Mouse (Mus musculus): Measurements from ENCODE around the gene Cd209g. TPM values are rescaled to one million over a fixed set of nuclear protein-coding genes. Genes with fewer than 3 reads are reported as not detected.
"Not testable (repeated sequence)": the region's sequence is repeated elsewhere in the genome, so short reads cannot be mapped to it uniquely, and the experiment has no call there.

Gene Cd209g
- polyA plus RNA-seq (2014; fragmentation: Nextera tagmentation; extraction: Ambion mirVana), result not detected in 2 replicates

- Histone ChIP-seq H3K36me3 (ENCODE audit: control insufficient read depth, insufficient read depth, low read length) (no peaks in the 10 kb centered on the region), H3K27me3 (ENCODE audit: control insufficient read depth, insufficient read depth, low read length) (no peaks in the 10 kb centered on the region), H3K9me3 (ENCODE audit: control insufficient read depth, low read depth, low read length) (no peaks in the 10 kb centered on the region), H3K27ac (ENCODE audit: low read length) (no peak within 1 kb of the TSS), H3K4me2 (replicated peaks; ENCODE audit: low read depth, low read length) (no peak within 1 kb of the TSS), H3K4me3 (ENCODE audit: low read depth, low read length) (no peak within 1 kb of the TSS), H3K9ac (replicated peaks; ENCODE audit: low read depth, low read length) (no peak within 1 kb of the TSS), H3K4me1 (ENCODE audit: control insufficient read depth, insufficient read depth, low read length) (no peaks in the 10 kb centered on the region)
- ATAC-seq (ENCODE audit: insufficient number of reproducible peaks, insufficient read depth, low FRiP score, low read depth), result no peak
- WGBS, result 89% methylated on average over 10 of the region's 10 CpGs
Measured at GRCm38 (mm10) chr8:4133798-4134197, at the start of gene Cd209g. Gene Cd209g, plus strand, starts transcription at chr8:4134098.

GRCm38 (mm10) chr8:4087180-4087722, 46.6 kb upstream of the Cd209g start:
- not testable (repeated sequence) for H3K9me3 ChIP-seq (ENCODE audit: control insufficient read depth, low read depth, low read length); H3K27ac ChIP-seq (ENCODE audit: low read length); H3K9ac ChIP-seq (replicated peaks; ENCODE audit: low read depth, low read length); H3K36me3 ChIP-seq (ENCODE audit: control insufficient read depth, insufficient read depth, low read length); H3K27me3 ChIP-seq (ENCODE audit: control insufficient read depth, insufficient read depth, low read length); H3K4me1 ChIP-seq (ENCODE audit: control insufficient read depth, insufficient read depth, low read length); H3K4me3 ChIP-seq (ENCODE audit: low read depth, low read length); H3K4me2 ChIP-seq (replicated peaks; ENCODE audit: low read depth, low read length)
- WGBS, result 44% methylated on average over 33 of the region's 33 CpGs
- ATAC-seq (ENCODE audit: insufficient number of reproducible peaks, insufficient read depth, low FRiP score, low read depth), result peak; percentile 61; the same call in 1 of the 2 replicates

- H3K36me3 ChIP-seq (ENCODE audit: control insufficient read depth, insufficient read depth, low read length); H3K27me3 ChIP-seq (ENCODE audit: control insufficient read depth, insufficient read depth, low read length); H3K4me1 ChIP-seq (ENCODE audit: control insufficient read depth, insufficient read depth, low read length); H3K9me3 ChIP-seq (ENCODE audit: control insufficient read depth, low read depth, low read length); H3K4me2 ChIP-seq (replicated peaks; ENCODE audit: low read depth, low read length); H3K9ac ChIP-seq (replicated peaks; ENCODE audit: low read depth, low read length); ATAC-seq (ENCODE audit: insufficient number of reproducible peaks, insufficient read depth, low FRiP score, low read depth); H3K27ac ChIP-seq (ENCODE audit: low read length); H3K4me3 ChIP-seq (ENCODE audit: low read depth, low read length): not testable (repeated sequence)
- WGBS, result 87% methylated on average over 3 of the region's 3 CpGs
Measured at GRCm38 (mm10) chr8:4088514-4088913, 45.4 kb upstream of the Cd209g start.

GRCm38 (mm10) chr8:4105735-4106134, 28.2 kb upstream of the Cd209g start, which contains the start of gene Cd209f:
Gene Cd209f, minus strand, starts transcription at chr8:4105835.
- not testable (repeated sequence) for H3K9ac ChIP-seq (replicated peaks; ENCODE audit: low read depth, low read length); H3K27me3 ChIP-seq (ENCODE audit: control insufficient read depth, insufficient read depth, low read length); H3K27ac ChIP-seq (ENCODE audit: low read length); H3K4me2 ChIP-seq (replicated peaks; ENCODE audit: low read depth, low read length); H3K4me3 ChIP-seq (ENCODE audit: low read depth, low read length); H3K4me1 ChIP-seq (ENCODE audit: control insufficient read depth, insufficient read depth, low read length); ATAC-seq (ENCODE audit: insufficient number of reproducible peaks, insufficient read depth, low FRiP score, low read depth); H3K9me3 ChIP-seq (ENCODE audit: control insufficient read depth, low read depth, low read length); H3K36me3 ChIP-seq (ENCODE audit: control insufficient read depth, insufficient read depth, low read length)
- 50% methylated on average over 1 of the region's 2 CpGs for WGBS

- H3K4me2 ChIP-seq (replicated peaks; ENCODE audit: low read depth, low read length), result no peak overlapping the region
- no peak overlapping the region for H3K4me3 ChIP-seq (ENCODE audit: low read depth, low read length)
- H3K9ac ChIP-seq (replicated peaks; ENCODE audit: low read depth, low read length), result no peak overlapping the region
- peak; percentile 74; the same call in 1 of the 2 replicates for ATAC-seq (ENCODE audit: insufficient number of reproducible peaks, insufficient read depth, low FRiP score, low read depth)
- no peaks in the 10 kb centered on the region for H3K36me3 ChIP-seq (ENCODE audit: control insufficient read depth, insufficient read depth, low read length)
- H3K4me1 ChIP-seq (ENCODE audit: control insufficient read depth, insufficient read depth, low read length), result no peaks in the 10 kb centered on the region
- no peaks in the 10 kb centered on the region for H3K9me3 ChIP-seq (ENCODE audit: control insufficient read depth, low read depth, low read length)
- H3K27me3 ChIP-seq (ENCODE audit: control insufficient read depth, insufficient read depth, low read length), result no peaks in the 10 kb centered on the region
- 12% methylated on average over 11 of the region's 12 CpGs for WGBS
- no peak overlapping the region for H3K27ac ChIP-seq (ENCODE audit: low read length)
Measured at GRCm38 (mm10) chr8:4139660-4140646, 6.1 kb downstream of the Cd209g start.

GRCm38 (mm10) chr8:4141721-4142120, 7.8 kb downstream of the Cd209g start:
- 59% methylated on average over 3 of the region's 3 CpGs for WGBS
- Histone ChIP-seq H3K9me3 (ENCODE audit: control insufficient read depth, low read depth, low read length) (no peaks in the 10 kb centered on the region), H3K27me3 (ENCODE audit: control insufficient read depth, insufficient read depth, low read length) (no peaks in the 10 kb centered on the region), H3K4me1 (ENCODE audit: control insufficient read depth, insufficient read depth, low read length) (no peaks in the 10 kb centered on the region), H3K9ac (replicated peaks; ENCODE audit: low read depth, low read length) (no peak overlapping the region), H3K4me2 (replicated peaks; ENCODE audit: low read depth, low read length) (no peak overlapping the region), H3K27ac (ENCODE audit: low read length) (no peak overlapping the region), H3K4me3 (ENCODE audit: low read depth, low read length) (no peak overlapping the region), H3K36me3 (ENCODE audit: control insufficient read depth, insufficient read depth, low read length) (no peaks in the 10 kb centered on the region)
- ATAC-seq (ENCODE audit: insufficient number of reproducible peaks, insufficient read depth, low FRiP score, low read depth), result no peak

- no peaks in the 10 kb centered on the region for H3K27me3 ChIP-seq (ENCODE audit: control insufficient read depth, insufficient read depth, low read length)
- H3K4me3 ChIP-seq (ENCODE audit: low read depth, low read length), result no peak overlapping the region
- H3K4me1 ChIP-seq (ENCODE audit: control insufficient read depth, insufficient read depth, low read length), result no peaks in the 10 kb centered on the region
- WGBS, result 37% methylated on average over 1 of the region's 1 CpGs
- no peaks in the 10 kb centered on the region for H3K36me3 ChIP-seq (ENCODE audit: control insufficient read depth, insufficient read depth, low read length)
- ATAC-seq (ENCODE audit: insufficient number of reproducible peaks, insufficient read depth, low FRiP score, low read depth), result no peak
- H3K9me3 ChIP-seq (ENCODE audit: control insufficient read depth, low read depth, low read length), result no peaks in the 10 kb centered on the region; the same call in 1 of the 2 replicates
- no peak overlapping the region for H3K4me2 ChIP-seq (replicated peaks; ENCODE audit: low read depth, low read length)
- no peak overlapping the region for H3K9ac ChIP-seq (replicated peaks; ENCODE audit: low read depth, low read length)
- no peak overlapping the region for H3K27ac ChIP-seq (ENCODE audit: low read length)
Measured at GRCm38 (mm10) chr8:4147272-4147671, 13.4 kb downstream of the Cd209g start.

- H3K4me2 ChIP-seq (replicated peaks; ENCODE audit: low read depth, low read length), result no peak overlapping the region
- H3K4me3 ChIP-seq (ENCODE audit: low read depth, low read length), result no peak overlapping the region
- ATAC-seq (ENCODE audit: insufficient number of reproducible peaks, insufficient read depth, low FRiP score, low read depth), result no peak
Measured at GRCm38 (mm10) chr8:4154878-4155277, 21.0 kb downstream of the Cd209g start.

More at GRCm38 (mm10) chr8:4154878-4155277, 21.0 kb downstream of the Cd209g start:
- Histone ChIP-seq H3K9ac (replicated peaks; ENCODE audit: low read depth, low read length) (no peak overlapping the region), H3K9me3 (ENCODE audit: control insufficient read depth, low read depth, low read length) (no peaks in the 10 kb centered on the region; the same call in 1 of the 2 replicates), H3K27me3 (ENCODE audit: control insufficient read depth, insufficient read depth, low read length) (no peaks in the 10 kb centered on the region), H3K27ac (ENCODE audit: low read length) (no peak overlapping the region), H3K36me3 (ENCODE audit: control insufficient read depth, insufficient read depth, low read length) (no peaks in the 10 kb centered on the region), H3K4me1 (ENCODE audit: control insufficient read depth, insufficient read depth, low read length) (no peaks in the 10 kb centered on the region)

All from stomach, embryonic 14.5 days (tissue).